Mouse (Mus musculus) ES-E14 (cell line): Measurements from ENCODE around the gene Eddm3b.

ENCODE experiments used
- CHD2 ChIP-seq: IDR thresholded peaks from 2 replicates; pipeline ENCODE4 v1.6.1; 2014; ENCODE audit warnings: mild to moderate bottlenecking, low read depth, low read length, inconsistent platforms
- HCFC1 ChIP-seq: IDR thresholded peaks from 2 replicates; pipeline ENCODE4 v1.6.1; 2012; ENCODE audit warnings: low read length, inconsistent platforms, borderline replicate concordance; ENCODE audit not compliant: insufficient read depth
- MAFK ChIP-seq: IDR thresholded peaks from 2 replicates; pipeline ENCODE4 v1.6.1; 2014; ENCODE audit warnings: mild to moderate bottlenecking, low read depth, low read length, inconsistent platforms; ENCODE audit not compliant: insufficient read depth
- ZC3H11A ChIP-seq: IDR thresholded peaks from 2 replicates; pipeline ENCODE4 v1.6.1; 2012; ENCODE audit warnings: low read depth, mild to moderate bottlenecking, inconsistent platforms, low read length, borderline replicate concordance
- ZNF384 ChIP-seq: IDR thresholded peaks from 2 replicates; pipeline ENCODE4 v1.6.1; 2012; ENCODE audit warnings: low read depth, low read length, inconsistent platforms

DNA sequence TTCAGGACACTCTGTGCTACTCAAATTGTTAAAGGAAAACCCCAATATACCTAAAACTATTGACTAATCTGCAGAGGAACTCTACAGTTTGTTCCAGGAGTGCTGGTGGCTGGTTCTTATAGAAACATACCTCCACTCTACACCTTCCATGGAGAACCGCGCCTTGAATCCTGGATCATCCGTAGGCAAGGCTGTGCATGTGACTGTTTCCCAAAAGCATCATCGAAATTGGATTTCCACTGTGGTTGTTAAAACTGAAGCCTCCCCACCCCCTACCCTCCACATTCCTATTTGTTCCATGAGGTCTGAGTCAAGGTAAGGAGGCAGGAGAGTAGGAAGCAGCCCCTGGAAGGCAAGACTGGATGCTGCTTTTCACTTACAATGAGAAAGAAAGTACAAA lies 30.2 kb downstream of the Eddm3b start:
- TF ChIP-seq MAFK (no peak), ZNF384 (no peak), CHD2 (no peak), HCFC1 (no peak), ZC3H11A (no peak)
